In the genomic region with DNA sequence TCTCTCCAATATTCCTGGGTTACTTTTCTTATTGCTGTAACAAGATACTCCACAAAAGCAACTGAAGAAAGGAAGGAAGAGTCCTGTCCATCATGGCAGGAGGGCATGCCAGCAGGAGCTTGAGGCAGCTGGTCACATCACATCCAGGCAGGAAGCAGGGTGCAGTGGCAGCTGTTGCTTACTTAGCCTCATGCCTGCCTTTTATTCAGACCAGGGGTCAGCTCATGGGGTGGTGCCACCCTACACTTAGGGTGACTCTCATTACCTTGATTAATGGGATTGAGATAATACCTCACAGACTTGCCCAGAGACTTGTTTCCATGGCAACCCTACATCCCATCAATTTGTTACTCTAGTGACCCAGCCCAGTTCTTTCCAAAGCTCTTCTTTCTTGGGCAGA, we compare ENCODE assay signal across 37 mouse cellular contexts. TPM values are rescaled to one million over a fixed set of nuclear protein-coding genes. Genes with fewer than 3 reads are reported as not detected.
A peak's percentile ranks its signal among the peaks of the same experiment; 100 is the strongest.
DNase-seq lines count a peak whose midpoint lies in the region; ATAC-seq and TF ChIP-seq lines count a peak whose summit lies in the region.
"Had no signal": no experiment of that assay in that cellular context is flagged by ENCODE, and none has a peak within 500 bp of the region (broad histone marks: within the 10 kb centered on the region; RNA-seq: fewer than 3 reads in every experiment).

No protein-coding gene starts in this region.

- H3K4me1 ChIP-seq in forebrain, embryonic 13.5 days = peaks cover 45% of the 10 kb centered on the region
- peaks cover 11% of the 10 kb centered on the region; the same call in 1 of the 2 replicates for H3K4me1 ChIP-seq in forebrain, postnatal 0 days (ENCODE audit: insufficient read depth)
- H3K4me1 ChIP-seq in forebrain, embryonic 14.5 days (ENCODE audit: control insufficient read depth, insufficient read depth, low read length) = peaks cover 21% of the 10 kb centered on the region

- peaks cover 11% of the 10 kb centered on the region for H3K27me3 ChIP-seq in forebrain, embryonic 13.5 days
- no peaks in the 10 kb centered on the region for H3K27me3 ChIP-seq in forebrain, postnatal 0 days (ENCODE audit: insufficient read depth, low read length)
- H3K27me3 ChIP-seq in forebrain, embryonic 14.5 days (replicated peaks; ENCODE audit: control insufficient read depth, insufficient read depth, low read length) = no peaks in the 10 kb centered on the region
- H3K27me3 ChIP-seq: limb, embryonic 15.5 days had no signal

- TF ChIP-seq CTCF in forebrain, postnatal 0 days (IDR thresholded peaks at IDR 0.05; ENCODE audit: low read depth) = no peak

- no peak for DNase-seq in forebrain, postnatal 0 days
- peak; percentile 32 for DNase-seq in adipocyte (ENCODE audit: low spot score)
- DNase-seq in forebrain, embryonic 14.5 days (ENCODE audit: low spot score) = peak; percentile 22
- peak; percentile 23 for DNase-seq in retina, embryonic 14.5 days (ENCODE audit: low spot score)
- DNase-seq in cerebellum, adult 9-11 months = no peak
- DNase-seq in lung, postnatal 4 days = no peak
- DNase-seq: adrenal gland, postnatal 25 days; cerebellum, adult 8-10 months; cerebellum, postnatal 36 days; gastrocnemius, adult 2 months; gastrocnemius, postnatal 36 days; heart, postnatal 14 days; kidney, adult 11 months; kidney, postnatal 25 days; liver, embryonic 13.5 days; lung, adult 18-20 months; right cerebral cortex, adult 18-20 months; spleen, adult 18-20 months; thymus, postnatal 25 days had no signal

- H3K4me3 ChIP-seq in forebrain, embryonic 13.5 days = no peak overlapping the region
- no peak overlapping the region for H3K4me3 ChIP-seq in forebrain, postnatal 0 days (ENCODE audit: low read depth, low read length)
- no peak overlapping the region for H3K4me3 ChIP-seq in forebrain, embryonic 14.5 days (ENCODE audit: low read depth, low read length)
- H3K4me3 ChIP-seq: gastrocnemius, adult 2 months; hindbrain, embryonic 10.5 days; hindbrain, embryonic 15.5 days; limb, embryonic 15.5 days; liver, embryonic 13.5 days; midbrain, embryonic 10.5 days had no signal

- ATAC-seq in forebrain, embryonic 13.5 days = no peak
- no peak for ATAC-seq in forebrain, postnatal 0 days
- ATAC-seq in forebrain, embryonic 14.5 days = no peak
- ATAC-seq: inflammation-experienced regulatory T-cells, adult 6 months; lung, postnatal 0 days; Patski had no signal

- peak overlapping the region; percentile 77 for H3K27ac ChIP-seq in forebrain, embryonic 13.5 days
- H3K27ac ChIP-seq in forebrain, postnatal 0 days (ENCODE audit: low read depth, low read length) = no peak overlapping the region
- H3K27ac ChIP-seq in forebrain, embryonic 14.5 days (ENCODE audit: low read depth, low read length) = peak overlapping the region; percentile 49; the same call in 1 of the 2 replicates
- H3K27ac ChIP-seq: gastrocnemius, adult 2 months; hindbrain, embryonic 10.5 days; hindbrain, embryonic 15.5 days; liver, embryonic 13.5 days; macrophage; midbrain, embryonic 10.5 days had no signal

- no peaks in the 10 kb centered on the region for H3K36me3 ChIP-seq in forebrain, embryonic 13.5 days (ENCODE audit: poor library complexity, severe bottlenecking)
- H3K36me3 ChIP-seq in forebrain, postnatal 0 days (ENCODE audit: insufficient read depth) = no peaks in the 10 kb centered on the region
- H3K36me3 ChIP-seq in forebrain, embryonic 14.5 days (ENCODE audit: control insufficient read depth, insufficient read depth, low read length) = no peaks in the 10 kb centered on the region
- H3K36me3 ChIP-seq: hindbrain, embryonic 10.5 days; hindbrain, embryonic 15.5 days; limb, embryonic 15.5 days; liver, embryonic 13.5 days; midbrain, embryonic 10.5 days had no signal

- no peak overlapping the region for H3K4me2 ChIP-seq in forebrain, embryonic 13.5 days
- H3K4me2 ChIP-seq in forebrain, postnatal 0 days (ENCODE audit: low read depth) = no peak overlapping the region
- H3K4me2 ChIP-seq in forebrain, embryonic 14.5 days (ENCODE audit: low read length) = no peak overlapping the region
- H3K4me2 ChIP-seq: limb, embryonic 15.5 days; liver, embryonic 13.5 days had no signal

- H3K9ac ChIP-seq in forebrain, embryonic 13.5 days = no peak overlapping the region
- H3K9ac ChIP-seq in forebrain, postnatal 0 days = no peak overlapping the region
- no peak overlapping the region for H3K9ac ChIP-seq in forebrain, embryonic 14.5 days (ENCODE audit: low read length)
- H3K9ac ChIP-seq: hindbrain, embryonic 15.5 days; limb, embryonic 15.5 days; liver, embryonic 13.5 days had no signal

- H3K9me3 ChIP-seq in forebrain, embryonic 13.5 days (replicated peaks) = no peaks in the 10 kb centered on the region
- H3K9me3 ChIP-seq in forebrain, postnatal 0 days (ENCODE audit: low read length) = no peaks in the 10 kb centered on the region
- H3K9me3 ChIP-seq in forebrain, embryonic 14.5 days (replicated peaks; ENCODE audit: control insufficient read depth, low read length) = no peaks in the 10 kb centered on the region
- H3K9me3 ChIP-seq: hindbrain, embryonic 10.5 days; hindbrain, embryonic 15.5 days; limb, embryonic 15.5 days; liver, embryonic 13.5 days; midbrain, embryonic 10.5 days had no signal

RNA-seq across cellular contexts. Expression of a gene that starts 2.0 kb away (rescaled TPM):
- 0.13 and 0.16 TPM in 2 replicates for polyA plus RNA-seq in forebrain, embryonic 13.5 days (2015; fragmentation: Nextera tagmentation; extraction: Ambion mirVana)
- total RNA-seq in forebrain, postnatal 0 days (2014; rRNA removed) = 0.19 and 0.38 TPM in 2 replicates
- 0.10 and 0.21 TPM in 2 replicates for polyA plus RNA-seq in forebrain, postnatal 0 days (2015; fragmentation: Nextera tagmentation; extraction: Ambion mirVana)
- polyA plus RNA-seq in forebrain, embryonic 14.5 days (2014; fragmentation: Nextera tagmentation; extraction: Ambion mirVana) = 0.14 and 0.20 TPM in 2 replicates
- total RNA-seq: MEL had no signal
- polyA plus RNA-seq: hindbrain, embryonic 10.5 days; inflammation-experienced regulatory T-cells, adult 6 months; liver, embryonic 13.5 days; macrophage; midbrain, embryonic 10.5 days; Patski had no signal

RNA-seq across cellular contexts. Expression of a gene that starts 7.3 kb away (rescaled TPM):
- polyA plus RNA-seq in forebrain, embryonic 13.5 days (2015; fragmentation: Nextera tagmentation; extraction: Ambion mirVana) = not detected in 2 replicates
- not detected in 2 replicates for total RNA-seq in forebrain, postnatal 0 days (2014; rRNA removed)
- 0.29 TPM in 1 of 2 replicates, not detected in the other for polyA plus RNA-seq in forebrain, postnatal 0 days (2015; fragmentation: Nextera tagmentation; extraction: Ambion mirVana)
- not detected in 2 replicates for polyA plus RNA-seq in forebrain, embryonic 14.5 days (2014; fragmentation: Nextera tagmentation; extraction: Ambion mirVana)
- total RNA-seq: adrenal gland, postnatal 25 days; gastrocnemius, adult 2 months; gastrocnemius, postnatal 36 days; heart, postnatal 14 days; layer of hippocampus, postnatal 25 days; left cerebral cortex, postnatal 36 days; MEL; midbrain, postnatal 0 days had no signal
- polyA plus RNA-seq: embryonic facial prominence, embryonic 11.5 days; heart, embryonic 14.5 days; hindbrain, embryonic 10.5 days; hindbrain, embryonic 15.5 days; inflammation-experienced regulatory T-cells, adult 6 months; kidney, embryonic 14.5 days; limb, embryonic 15.5 days; liver, embryonic 13.5 days; lung, postnatal 0 days; macrophage; midbrain, embryonic 10.5 days; midbrain, postnatal 0 days; neural tube, embryonic 14.5 days; Patski; stomach, embryonic 16.5 days had no signal

RNA-seq across cellular contexts. Expression of a gene that starts 47.8 kb away (rescaled TPM):
- 5.8 and 6.6 TPM in 2 replicates for polyA plus RNA-seq in forebrain, embryonic 13.5 days (2015; fragmentation: Nextera tagmentation; extraction: Ambion mirVana)
- 4.8 and 6.6 TPM in 2 replicates for total RNA-seq in forebrain, postnatal 0 days (2014; rRNA removed)
- polyA plus RNA-seq in forebrain, postnatal 0 days (2015; fragmentation: Nextera tagmentation; extraction: Ambion mirVana) = 6.0 and 6.5 TPM in 2 replicates
- polyA plus RNA-seq in forebrain, embryonic 14.5 days (2014; fragmentation: Nextera tagmentation; extraction: Ambion mirVana) = 4.6 and 5.5 TPM in 2 replicates

Comparison
In these comparisons a context has a peak if more than half of its experiments do, and no peak if none do; other contexts are left out.
1. DNase-seq: peak in adipocyte (single experiment), forebrain, embryonic 14.5 days (single experiment) and retina, embryonic 14.5 days (single experiment); none in forebrain, postnatal 0 days (single experiment), cerebellum, adult 9-11 months (single experiment) and lung, postnatal 4 days (0 of 2).